Mouse (Mus musculus): ENCODE measurements around the gene Rfx3.

GRCm38 (mm10) chr19:27832448-27832847 lies 178.5 kb downstream of the Rfx3 start:
- TF ChIP-seq CTCF (IDR thresholded peaks at IDR 0.05; ENCODE audit: insufficient read depth, low read depth, low read length) (no peak), POLR2A (IDR thresholded peaks at IDR 0.05; ENCODE audit: insufficient read depth, low read depth, low read length) (no peak)

Data from olfactory bulb, adult 2 months (tissue).